ENCODE assay signal across 7 mouse cellular contexts in the genomic region with DNA sequence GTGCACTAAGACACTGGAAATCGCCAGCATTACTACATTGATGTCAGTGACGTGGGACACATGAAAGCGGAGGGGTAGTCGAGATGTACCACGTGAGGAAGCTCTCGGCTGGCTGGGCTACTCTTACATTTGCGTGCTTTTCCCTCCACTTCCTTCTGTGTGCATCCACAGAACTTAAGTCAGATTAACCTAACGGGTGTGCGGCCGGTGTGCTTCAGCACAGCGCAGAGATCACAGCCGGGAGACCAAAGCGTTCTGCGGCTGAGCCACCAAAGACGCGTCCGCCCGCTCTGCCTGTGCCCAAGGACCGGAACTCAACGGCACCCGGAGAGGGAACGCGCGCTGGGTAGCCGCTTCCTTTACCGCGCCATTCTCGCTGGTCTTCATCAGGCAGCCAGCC. TPM values are rescaled to one million over a fixed set of nuclear protein-coding genes. Genes with fewer than 3 reads are reported as not detected.
DNase-seq lines count a peak whose midpoint lies in the region; ATAC-seq and TF ChIP-seq lines count a peak whose summit lies in the region.

No protein-coding gene starts in this region.

- peaks cover 22% of the 10 kb centered on the region for H3K36me3 ChIP-seq in forebrain, embryonic 15.5 days
- H3K36me3 ChIP-seq in macrophage (ENCODE audit: inconsistent target), result peaks cover 11% of the 10 kb centered on the region; the same call in 1 of the 2 replicates

- TF ChIP-seq CTCF in bone marrow macrophage, adult 2 months (IDR thresholded peaks at IDR 0.05; ENCODE audit: low read depth, low read length), result no peak

- TF ChIP-seq POLR2A in bone marrow macrophage, adult 2 months (IDR thresholded peaks at IDR 0.05; ENCODE audit: borderline replicate concordance, low read depth, low read length), result no peak

- H3K4me3 ChIP-seq in bone marrow macrophage, adult 2 months (ENCODE audit: insufficient read depth, low read length), result peak overlapping the region; percentile 85
- peak overlapping the region; percentile 81 for H3K4me3 ChIP-seq in forebrain, embryonic 15.5 days
- peak overlapping the region; percentile 95 for H3K4me3 ChIP-seq in macrophage (ENCODE audit: inconsistent target)

- ATAC-seq in forebrain, embryonic 15.5 days (replicated peaks), result peak; percentile 23

- under 1% methylated on average over 28 of the region's 28 CpGs for WGBS in forebrain, embryonic 15.5 days
- 1% methylated on average over 28 of the region's 28 CpGs for WGBS in macrophage (ENCODE audit: missing documents)

- H3K9ac ChIP-seq in forebrain, embryonic 15.5 days (replicated peaks), result peak overlapping the region; percentile 84

- H3K9me3 ChIP-seq in forebrain, embryonic 15.5 days, result no peaks in the 10 kb centered on the region

- H3K4me2 ChIP-seq in forebrain, embryonic 15.5 days (replicated peaks), result peak overlapping the region; percentile 73

- DNase-seq in ovary, postnatal 14 days (ENCODE audit: low spot score), result peak; percentile 13
- DNase-seq in ovary, postnatal 36 days (ENCODE audit: low spot score), result no peak
- peak; percentile 18 for DNase-seq in yolk sac, embryonic 10.5 days (ENCODE audit: low spot score)
- DNase-seq in frontal cortex, postnatal 14 days (ENCODE audit: low spot score in 2 of 2), result no peak

- H3K79me2 ChIP-seq in macrophage (ENCODE audit: inconsistent target), result peaks cover 61% of the 10 kb centered on the region

- peak overlapping the region; percentile 24 for H3K27ac ChIP-seq in bone marrow macrophage, adult 2 months (ENCODE audit: insufficient read depth, low read depth, low read length)
- peak overlapping the region; percentile 75 for H3K27ac ChIP-seq in forebrain, embryonic 15.5 days (replicated peaks)
- peak overlapping the region; percentile 47 for H3K27ac ChIP-seq in macrophage

- peaks cover 10% of the 10 kb centered on the region for H3K4me1 ChIP-seq in bone marrow macrophage, adult 2 months (ENCODE audit: control insufficient read depth, insufficient read depth, low read length)
- peaks cover 28% of the 10 kb centered on the region for H3K4me1 ChIP-seq in forebrain, embryonic 15.5 days

- H3K27me3 ChIP-seq in forebrain, embryonic 15.5 days, result no peaks in the 10 kb centered on the region

RNA-seq across cellular contexts. Expression of a gene that starts 0.5 kb away (rescaled TPM):
- 17.8 and 19.0 TPM in 2 replicates for polyA plus RNA-seq in bone marrow macrophage, adult 2 months (2012; ENCODE audit: insufficient read depth, insufficient read length, missing spikeins)
- polyA plus RNA-seq in forebrain, embryonic 15.5 days (2015; fragmentation: Nextera tagmentation; extraction: Ambion mirVana), result 76.8 and 78.4 TPM in 2 replicates
- 10 to 100 TPM in 19 of 26 experiments, 1 to 10 TPM in 7; 3.9 to 35.7 (median 16.0) TPM for total RNA-seq in macrophage (2018; cell fraction: chromatin; rRNA removed)
- 10 to 100 TPM; 10.2 to 27.9 (median 20.5) TPM for total RNA-seq in macrophage (2018; cell fraction: cytosol; rRNA removed)
- total RNA-seq in macrophage (2018; cell fraction: nucleus; rRNA removed), result 10 to 100 TPM in 17 of 26 experiments, 1 to 10 TPM in 9; 5.3 to 35.8 (median 13.5) TPM
- 15.3 to 37.7 TPM (median 36.0 TPM) in 3 replicates for polyA plus RNA-seq in macrophage (2018)

RNA-seq across cellular contexts. Expression of a gene that starts 0.6 kb away (rescaled TPM):
- polyA plus RNA-seq in bone marrow macrophage, adult 2 months (2012; ENCODE audit: insufficient read depth, insufficient read length, missing spikeins), result 43.9 and 44.3 TPM in 2 replicates
- 88.5 and 96.9 TPM in 2 replicates for polyA plus RNA-seq in forebrain, embryonic 15.5 days (2015; fragmentation: Nextera tagmentation; extraction: Ambion mirVana)
- 10 to 100 TPM; 30.4 to 96.2 (median 73.6) TPM for total RNA-seq in macrophage (2018; cell fraction: chromatin; rRNA removed)
- total RNA-seq in macrophage (2018; cell fraction: cytosol; rRNA removed), result 10 to 100 TPM; 20.2 to 31.1 (median 25.7) TPM
- 10 to 100 TPM; 27.2 to 91.0 (median 47.7) TPM for total RNA-seq in macrophage (2018; cell fraction: nucleus; rRNA removed)
- polyA plus RNA-seq in macrophage (2018), result 17.4 to 32.6 TPM (median 29.9 TPM) in 3 replicates

RNA-seq across cellular contexts. Expression of a gene that starts 21.0 kb away (rescaled TPM):
- polyA plus RNA-seq in bone marrow macrophage, adult 2 months (2012; ENCODE audit: insufficient read depth, insufficient read length, missing spikeins), result 256 and 259 TPM in 2 replicates
- 463 and 466 TPM in 2 replicates for polyA plus RNA-seq in forebrain, embryonic 15.5 days (2015; fragmentation: Nextera tagmentation; extraction: Ambion mirVana)
- 10 to 100 TPM in 25 of 26 experiments, 1 to 10 TPM in 1; 7.5 to 76.5 (median 25.1) TPM for total RNA-seq in macrophage (2018; cell fraction: chromatin; rRNA removed)
- total RNA-seq in macrophage (2018; cell fraction: cytosol; rRNA removed), result 100 to 1,000 TPM; 264 to 454 (median 349) TPM
- total RNA-seq in macrophage (2018; cell fraction: nucleus; rRNA removed), result 100 to 1,000 TPM in 14 of 26 experiments, 10 to 100 TPM in 12; 47.8 to 175 (median 103) TPM
- 316 to 518 TPM (median 374 TPM) in 3 replicates for polyA plus RNA-seq in macrophage (2018)

RNA-seq across cellular contexts. Expression of a gene that starts 36.7 kb away (rescaled TPM):
- 2.1 TPM in 2 replicates for polyA plus RNA-seq in bone marrow macrophage, adult 2 months (2012; ENCODE audit: insufficient read depth, insufficient read length, missing spikeins)
- polyA plus RNA-seq in forebrain, embryonic 15.5 days (2015; fragmentation: Nextera tagmentation; extraction: Ambion mirVana), result 16.7 and 17.3 TPM in 2 replicates
- total RNA-seq in macrophage (2018; cell fraction: chromatin; rRNA removed), result 10 to 100 TPM in 7 of 26 experiments, 1 to 10 TPM in 19; 2.3 to 18.2 (median 8.3) TPM
- 1 to 10 TPM; 3.5 to 6.7 (median 5.1) TPM for total RNA-seq in macrophage (2018; cell fraction: cytosol; rRNA removed)
- total RNA-seq in macrophage (2018; cell fraction: nucleus; rRNA removed), result 10 to 100 TPM in 2 of 26 experiments, 1 to 10 TPM in 24; 2.5 to 18.5 (median 5.6) TPM
- 3.8 to 15.5 TPM (median 6.8 TPM) in 3 replicates for polyA plus RNA-seq in macrophage (2018)

RNA-seq across cellular contexts. Expression of a gene that starts 48.3 kb away (rescaled TPM):
- polyA plus RNA-seq in bone marrow macrophage, adult 2 months (2012; ENCODE audit: insufficient read depth, insufficient read length, missing spikeins), result 43.7 and 57.0 TPM in 2 replicates
- 34.8 and 36.4 TPM in 2 replicates for polyA plus RNA-seq in forebrain, embryonic 15.5 days (2015; fragmentation: Nextera tagmentation; extraction: Ambion mirVana)
- total RNA-seq in macrophage (2018; cell fraction: chromatin; rRNA removed), result 100 to 1,000 TPM in 18 of 26 experiments, 10 to 100 TPM in 8; 42.8 to 286 (median 150) TPM
- total RNA-seq in macrophage (2018; cell fraction: cytosol; rRNA removed), result 10 to 100 TPM; 14.3 to 42.5 (median 23.2) TPM
- total RNA-seq in macrophage (2018; cell fraction: nucleus; rRNA removed), result 100 to 1,000 TPM in 3 of 26 experiments, 10 to 100 TPM in 23; 19.8 to 113 (median 68.3) TPM
- 20.9 to 26.5 TPM (median 24.4 TPM) in 3 replicates for polyA plus RNA-seq in macrophage (2018)

Comparison
In these comparisons a context has a peak if more than half of its experiments do, and no peak if none do; other contexts are left out.
1. DNase-seq: peak in ovary, postnatal 14 days (single experiment) and yolk sac, embryonic 10.5 days (single experiment); none in ovary, postnatal 36 days (single experiment) and frontal cortex, postnatal 14 days (0 of 2).
2. H3K27ac ChIP-seq: peak in every context shown above with its lines; median percentile 75 in forebrain, embryonic 15.5 days; 47 in macrophage; 24 in bone marrow macrophage, adult 2 months.
3. Peak in every context shown above with its lines, with median percentiles within 50 percentile points of each other: H3K4me3 ChIP-seq.